Mouse (Mus musculus) small intestine, adult 2 months (tissue): Measurements from ENCODE around the gene Zfr2. TPM values are rescaled to one million over a fixed set of nuclear protein-coding genes. Genes with fewer than 3 reads are reported as not detected.

ENCODE experiments used
- H3K27ac ChIP-seq: fragments of 200-500 bp; 2 replicates; pipeline ENCODE4 v1.5.1; 2012; ENCODE audit warnings: low read depth, low read length, control low read depth, inconsistent platforms; ENCODE audit not compliant: insufficient read depth
- H3K27me3 ChIP-seq: fragments of 200-500 bp; 2 replicates; pipeline ENCODE4 v1.6.1; 2012; ENCODE audit warnings: mild to moderate bottlenecking, moderate library complexity, low read length, inconsistent platforms; ENCODE audit not compliant: control insufficient read depth, insufficient read depth
- H3K36me3 ChIP-seq: fragments of 200-500 bp; 2 replicates; pipeline ENCODE4 v1.6.1; 2012; ENCODE audit warnings: mild to moderate bottlenecking, low read length, control low read depth, inconsistent platforms; ENCODE audit not compliant: control insufficient read depth, insufficient read depth
- H3K4me1 ChIP-seq: fragments of 200-500 bp; 2 replicates; pipeline ENCODE4 v1.6.1; 2012; ENCODE audit warnings: low read length, inconsistent platforms, mixed read lengths; ENCODE audit not compliant: control insufficient read depth, insufficient read depth, insufficient read length
- H3K4me3 ChIP-seq: fragments of 200-500 bp; 2 replicates; pipeline ENCODE4 v1.5.1; 2012; ENCODE audit warnings: low read depth, mild to moderate bottlenecking, control low read depth, inconsistent platforms, low read length, moderate library complexity
- CTCF ChIP-seq: fragments of 200-500 bp; IDR thresholded peaks from 2 replicates; pipeline ENCODE4 v1.5.1; 2012; ENCODE audit warnings: low read depth, mild to moderate bottlenecking, control low read depth, inconsistent platforms, low read length, moderate library complexity, mixed read lengths; ENCODE audit not compliant: insufficient replicate concordance, insufficient read length; ENCODE audit errors: extremely low read depth
- POLR2A ChIP-seq: fragments of 200-500 bp; IDR thresholded peaks from 2 replicates; pipeline ENCODE4 v1.6.1; 2012; ENCODE audit warnings: low read depth, mild to moderate bottlenecking, control low read depth, inconsistent platforms, low read length, moderate library complexity
- WGBS: fragments of 180-500 bp; shearing (Covaris S2); methylation state at CpG from one replicate; pipeline ENCODE4 v1.1.7; 2018; 5-methylcytosine and 5-hydroxymethylcytosine counted together
- polyA plus RNA-seq: library from polyadenylated mRNA; depleted of rRNA; stranded (reverse); fragments of >200 nt; gene quantifications from 2 replicates; pipeline ENCODE4 v1.2.3, GENCODE M21; 2012

The Zfr2 gene
- polyA plus RNA-seq, 1 experiment, result 14.2 TPM

- Histone ChIP-seq H3K4me3 (peak within 1 kb of the TSS; percentile 92), H3K27me3 (no peaks in the 10 kb centered on the region), H3K36me3 (0 out of 2 replicates have a peak, but pooled peaks cover 2% of the 10 kb centered on the region), H3K4me1 (peaks cover 38% of the 10 kb centered on the region), H3K27ac (peak within 1 kb of the TSS; percentile 98)
- WGBS, result under 1% methylated on average over 80 of the region's 80 CpGs
- peak; percentile 78; the same call in 1 of the 2 replicates for TF ChIP-seq POLR2A
- TF ChIP-seq CTCF, result peak; percentile 84
Measured at GRCm38 (mm10) chr10:81292554-81293333, 59.8 kb downstream of the Zfr2 start, which contains the start of gene Pip5k1c. TSS of gene Pip5k1c (plus strand) at chr10:81292963.

- WGBS, result 1% methylated on average over 25 of the region's 25 CpGs
- TF ChIP-seq CTCF, result no peak
- TF ChIP-seq POLR2A, result no peak
- Histone ChIP-seq H3K27ac (peak overlapping the region; percentile 74; the same call in 1 of the 2 replicates), H3K4me1 (peaks cover 41% of the 10 kb centered on the region), H3K36me3 (0 out of 2 replicates have a peak, but pooled peaks cover 2% of the 10 kb centered on the region), H3K27me3 (no peaks in the 10 kb centered on the region), H3K4me3 (peak overlapping the region; percentile 92)
Measured at GRCm38 (mm10) chr10:81293334-81294030, 60.5 kb downstream of the Zfr2 start.

- H3K4me1 ChIP-seq, result peaks cover 43% of the 10 kb centered on the region
- peak overlapping the region; percentile 92 for H3K4me3 ChIP-seq
- H3K27me3 ChIP-seq, result no peaks in the 10 kb centered on the region
- H3K27ac ChIP-seq, result no peak overlapping the region
- H3K36me3 ChIP-seq, result no peaks in the 10 kb centered on the region
- WGBS, result 42% methylated on average over 8 of the region's 8 CpGs
- TF ChIP-seq CTCF, result no peak
- no peak for TF ChIP-seq POLR2A
Measured at GRCm38 (mm10) chr10:81294442-81294841, 61.5 kb downstream of the Zfr2 start.

- H3K27me3 ChIP-seq, result no peaks in the 10 kb centered on the region
- no peaks in the 10 kb centered on the region for H3K36me3 ChIP-seq
- 84% methylated on average over 6 of the region's 6 CpGs for WGBS
- no peak overlapping the region for H3K27ac ChIP-seq
- no peak for TF ChIP-seq POLR2A
- no peak for TF ChIP-seq CTCF
- H3K4me1 ChIP-seq, result peaks cover 48% of the 10 kb centered on the region
- no peak overlapping the region for H3K4me3 ChIP-seq
Measured at GRCm38 (mm10) chr10:81295185-81295584, 62.2 kb downstream of the Zfr2 start.

GRCm38 (mm10) chr10:81297246-81297645 lies 64.3 kb downstream of the Zfr2 start:
- Histone ChIP-seq H3K4me1 (peaks cover 49% of the 10 kb centered on the region), H3K4me3 (no peak overlapping the region; the same call in 1 of the 2 replicates), H3K36me3 (no peaks in the 10 kb centered on the region), H3K27ac (peak overlapping the region; percentile 91), H3K27me3 (no peaks in the 10 kb centered on the region)
- WGBS, result 75% methylated on average over 6 of the region's 6 CpGs
- TF ChIP-seq POLR2A, result no peak
- no peak for TF ChIP-seq CTCF

GRCm38 (mm10) chr10:81297845-81298244 lies 64.9 kb downstream of the Zfr2 start:
- Histone ChIP-seq H3K4me1 (peaks cover 52% of the 10 kb centered on the region), H3K36me3 (no peaks in the 10 kb centered on the region), H3K27ac (peak overlapping the region; percentile 91), H3K27me3 (no peaks in the 10 kb centered on the region), H3K4me3 (peak overlapping the region; percentile 25)
- 58% methylated on average over 10 of the region's 10 CpGs for WGBS
- TF ChIP-seq POLR2A (no peak), CTCF (no peak)

- TF ChIP-seq POLR2A (no peak), CTCF (no peak)
- Histone ChIP-seq H3K36me3 (no peaks in the 10 kb centered on the region), H3K4me3 (peak overlapping the region; percentile 10), H3K27me3 (no peaks in the 10 kb centered on the region), H3K27ac (peak overlapping the region; percentile 91), H3K4me1 (peaks cover 56% of the 10 kb centered on the region)
- WGBS, result 81% methylated on average over 17 of the region's 17 CpGs
Measured at GRCm38 (mm10) chr10:81298369-81299100, 65.6 kb downstream of the Zfr2 start.
